Mouse (Mus musculus) ES-E14 (cell line): ENCODE data around the gene Rufy4. TPM values are rescaled to one million over a fixed set of nuclear protein-coding genes. Genes with fewer than 3 reads are reported as not detected.
"Not testable (repeated sequence)": the region's sequence is repeated elsewhere in the genome, so short reads cannot be mapped to it uniquely, and the experiment has no call there.

Source experiments
- DNase-seq: peaks from one replicate; pipeline ENCODE4 v3.0.0-alpha.2; 2013; ENCODE audit warnings: low read depth, low spot score
- H3K27ac ChIP-seq: 2 replicates; pipeline ENCODE4 v1.5.1; 2012; ENCODE audit warnings: low read depth, mild to moderate bottlenecking, low read length, moderate library complexity, mixed read lengths; ENCODE audit not compliant: poor library complexity, insufficient read depth, severe bottlenecking
- H3K36me3 ChIP-seq: 2 replicates; pipeline ENCODE4 v1.6.1; 2012; ENCODE audit warnings: mild to moderate bottlenecking, low read length, moderate library complexity, mixed read lengths; ENCODE audit not compliant: control insufficient read depth, poor library complexity, insufficient read depth, severe bottlenecking
- H3K4me1 ChIP-seq, 2 experiments: fragments of 150-350 bp in 1 of 2; sonication (generic) in 1 of 2; 2 replicates each; pipeline ENCODE4 v1.6.1; 2012; ENCODE audit warnings: low read length in 2 of 2, mild to moderate bottlenecking in 1 of 2, mixed read lengths in 1 of 2; ENCODE audit not compliant: control insufficient read depth in 2 of 2, insufficient read depth in 2 of 2, poor library complexity in 1 of 2
- H3K4me3 ChIP-seq, 2 experiments: fragments of 150-350 bp in 1 of 2; sonication (generic) in 1 of 2; 2 replicates each; pipeline ENCODE4 v1.5.1; 2012; ENCODE audit warnings: low read length in 2 of 2, low read depth in 1 of 2, mild to moderate bottlenecking in 1 of 2, mixed read lengths in 1 of 2; ENCODE audit not compliant: insufficient read depth in 1 of 2, poor library complexity in 1 of 2, severe bottlenecking in 1 of 2
- H3K9ac ChIP-seq: 2 replicates; pipeline ENCODE4 v1.6.1; 2012; ENCODE audit warnings: low read depth, mild to moderate bottlenecking, low read length, mixed read lengths; ENCODE audit not compliant: poor library complexity, insufficient read depth, severe bottlenecking
- H3K9me3 ChIP-seq: fragments of 150-350 bp; sonication (generic); 2 replicates; pipeline ENCODE4 v1.6.1; 2012; ENCODE audit warnings: low read depth, mild to moderate bottlenecking, low read length; ENCODE audit not compliant: control insufficient read depth, insufficient read depth
- CHD2 ChIP-seq: IDR thresholded peaks from 2 replicates; pipeline ENCODE4 v1.6.1; 2014; ENCODE audit warnings: mild to moderate bottlenecking, low read depth, low read length, inconsistent platforms
- HCFC1 ChIP-seq: IDR thresholded peaks from 2 replicates; pipeline ENCODE4 v1.6.1; 2012; ENCODE audit warnings: low read length, inconsistent platforms, borderline replicate concordance; ENCODE audit not compliant: insufficient read depth
- MAFK ChIP-seq: IDR thresholded peaks from 2 replicates; pipeline ENCODE4 v1.6.1; 2014; ENCODE audit warnings: mild to moderate bottlenecking, low read depth, low read length, inconsistent platforms; ENCODE audit not compliant: insufficient read depth
- ZC3H11A ChIP-seq: IDR thresholded peaks from 2 replicates; pipeline ENCODE4 v1.6.1; 2012; ENCODE audit warnings: low read depth, mild to moderate bottlenecking, inconsistent platforms, low read length, borderline replicate concordance
- ZNF384 ChIP-seq: IDR thresholded peaks from 2 replicates; pipeline ENCODE4 v1.6.1; 2012; ENCODE audit warnings: low read depth, low read length, inconsistent platforms
- in situ Hi-C, 2 experiments: fragments of 600-800 bp; cut with MboI; formaldehyde crosslinking; loops; one replicate each; pipeline ENCODE4 v1.15.1; 2025; ENCODE audit warnings: low sequenced_read_pairs in 2 of 2, inconsistent platforms in 1 of 2; ENCODE audit not compliant: unreplicated experiment in 2 of 2
- total RNA-seq: library from RNA; depleted of rRNA; stranded (reverse); fragments of 300-350 nt; gene quantifications from 2 replicates; pipeline ENCODE4 v1.2.3, GENCODE M21; 2012

The Rufy4 gene
- total RNA-seq, 1 experiment, result not detected

GRCm38 (mm10) chr1:74151091-74151490 is 25.8 kb downstream of the Rufy4 start:
- H3K27ac ChIP-seq, result no peak overlapping the region
- no peak overlapping the region for H3K4me3 ChIP-seq
- no peak for DNase-seq
- H3K9me3 ChIP-seq, result no peaks in the 10 kb centered on the region
- no peak overlapping the region for H3K9ac ChIP-seq
- in situ Hi-C loops, result no loop called here
- TF ChIP-seq CHD2, result no peak
- no peak for TF ChIP-seq ZNF384
- no peak for TF ChIP-seq HCFC1
- TF ChIP-seq ZC3H11A, result no peak
- TF ChIP-seq MAFK, result no peak
- H3K36me3 ChIP-seq, result no peaks in the 10 kb centered on the region
- H3K4me1 ChIP-seq, result no peaks in the 10 kb centered on the region

DNA sequence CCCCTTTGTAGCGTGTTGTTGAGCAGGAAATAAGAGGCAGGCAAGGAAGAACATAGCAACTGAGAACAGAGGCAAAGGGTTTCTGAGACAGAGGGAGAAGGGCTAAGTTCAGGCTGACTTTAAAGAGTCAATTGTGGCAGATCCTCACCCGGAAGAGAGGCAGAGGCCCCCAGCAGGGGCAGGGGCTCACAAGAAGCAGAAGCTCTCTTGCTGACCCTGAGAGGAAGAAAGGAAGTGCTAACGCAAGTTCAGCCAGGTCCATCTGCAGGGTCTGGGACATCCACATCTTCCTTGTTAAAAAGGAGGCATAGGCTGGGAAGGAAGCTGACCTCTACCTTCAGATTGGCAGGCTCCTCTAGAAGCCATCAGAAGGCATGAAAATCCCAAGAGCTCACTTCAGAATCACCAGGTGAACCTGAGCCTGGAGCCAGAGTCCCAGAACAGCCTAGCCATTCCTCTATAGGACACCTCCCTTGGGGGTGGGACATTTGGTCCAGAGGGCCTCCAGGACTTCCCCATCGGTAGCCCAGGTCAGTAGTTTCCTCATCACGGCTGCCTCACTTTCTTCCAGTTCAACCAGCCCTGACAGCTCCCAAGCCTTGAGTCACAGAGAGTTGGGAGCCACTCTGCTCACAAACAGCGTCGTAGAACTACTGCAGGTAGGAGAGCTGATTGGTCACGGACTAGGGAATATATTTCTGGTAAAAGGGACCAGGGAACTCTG is 28.3 kb downstream of the Rufy4 start, which contains the start of gene Cxcr2:
Gene Cxcr2 (plus strand): TSS at position 529 of the 724 bp plus-strand sequence.
- Histone ChIP-seq H3K9ac (no peak within 1 kb of the TSS), H3K36me3 (no peaks in the 10 kb centered on the region), H3K9me3 (no peaks in the 10 kb centered on the region), H3K4me1 (no peaks in the 10 kb centered on the region), H3K4me3 (no peak within 1 kb of the TSS), H3K27ac (no peak within 1 kb of the TSS)
- DNase-seq, result no peak
- no peak for TF ChIP-seq CHD2
- TF ChIP-seq ZNF384, result no peak
- no peak for TF ChIP-seq HCFC1
- no peak for TF ChIP-seq ZC3H11A
- no peak for TF ChIP-seq MAFK
- in situ Hi-C loops, result no loop called here

GRCm38 (mm10) chr1:74155435-74156012 is 30.2 kb downstream of the Rufy4 start:
- no peak overlapping the region for H3K27ac ChIP-seq
- TF ChIP-seq HCFC1, result no peak
- no peak for TF ChIP-seq CHD2
- TF ChIP-seq ZC3H11A, result no peak
- TF ChIP-seq MAFK, result no peak
- no peak for TF ChIP-seq ZNF384
- no peak overlapping the region for H3K9ac ChIP-seq
- in situ Hi-C loops, result no loop called here
- H3K4me3 ChIP-seq, result no peak overlapping the region
- no peaks in the 10 kb centered on the region for H3K9me3 ChIP-seq
- no peaks in the 10 kb centered on the region for H3K4me1 ChIP-seq
- DNase-seq, result no peak
- no peaks in the 10 kb centered on the region for H3K36me3 ChIP-seq

DNA sequence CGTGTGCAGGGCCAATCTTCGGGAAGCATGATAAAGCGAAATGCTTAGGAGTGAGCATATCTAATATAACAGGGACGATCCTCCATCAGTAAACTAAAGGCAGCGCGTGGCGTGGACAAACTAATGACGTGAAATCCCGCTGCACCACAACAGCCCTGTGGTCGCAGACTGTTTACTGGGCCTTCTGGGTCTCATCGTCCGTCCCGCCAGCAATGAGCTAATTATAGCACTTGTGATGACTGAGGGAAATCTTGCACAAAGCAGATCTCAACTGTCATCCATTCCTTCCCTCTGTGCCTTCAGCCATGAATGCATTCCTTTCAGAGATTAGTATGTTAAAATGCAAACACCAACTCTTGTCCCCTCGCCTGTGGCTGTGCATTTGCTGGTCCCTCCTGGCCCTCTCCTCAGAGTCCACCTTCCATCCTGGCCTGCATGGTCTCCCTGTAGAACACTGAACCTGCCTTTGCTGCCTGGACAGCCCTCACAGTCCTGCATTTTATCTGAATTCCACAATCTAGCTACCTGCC is 31.1 kb downstream of the Rufy4 start:
- Histone ChIP-seq H3K9ac (no peak overlapping the region), H3K4me1 (no peaks in the 10 kb centered on the region), H3K9me3 (no peaks in the 10 kb centered on the region), H3K27ac (no peak overlapping the region), H3K36me3 (no peaks in the 10 kb centered on the region), H3K4me3 (no peak overlapping the region)
- in situ Hi-C loops, result no loop called here
- DNase-seq, result no peak
- TF ChIP-seq MAFK, result no peak
- no peak for TF ChIP-seq ZC3H11A
- no peak for TF ChIP-seq ZNF384
- no peak for TF ChIP-seq CHD2
- no peak for TF ChIP-seq HCFC1

DNA sequence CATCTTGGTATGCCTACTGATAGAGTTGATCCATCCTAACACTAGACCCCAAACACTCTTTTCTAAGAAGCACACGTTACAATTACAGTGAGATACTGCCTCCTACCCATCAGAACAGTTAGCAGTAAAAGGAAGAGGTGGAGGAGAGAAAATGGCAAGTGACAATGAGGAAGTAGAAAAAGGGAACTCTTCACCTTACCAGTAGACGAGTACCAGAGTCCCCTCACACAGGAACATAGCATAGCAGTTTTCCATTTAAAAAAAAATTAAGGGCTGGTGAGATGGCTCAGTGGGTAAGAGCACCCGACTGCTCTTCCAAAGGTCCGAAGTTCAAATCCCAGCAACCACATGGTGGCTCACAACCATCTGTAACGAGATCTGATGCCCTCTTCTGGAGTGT is 34.3 kb downstream of the Rufy4 start:
- H3K9me3 ChIP-seq, DNase-seq, H3K4me1 ChIP-seq, H3K4me3 ChIP-seq, H3K9ac ChIP-seq, H3K36me3 ChIP-seq, in situ Hi-C loops, H3K27ac ChIP-seq: not testable (repeated sequence)
